Mouse (Mus musculus): ENCODE results near the gene Bcas3. TPM values are rescaled to one million over a fixed set of nuclear protein-coding genes. Genes with fewer than 3 reads are reported as not detected.

The Bcas3 gene
- polyA plus RNA-seq, 1 experiment from 2014 or later: 18.1 TPM

DNA sequence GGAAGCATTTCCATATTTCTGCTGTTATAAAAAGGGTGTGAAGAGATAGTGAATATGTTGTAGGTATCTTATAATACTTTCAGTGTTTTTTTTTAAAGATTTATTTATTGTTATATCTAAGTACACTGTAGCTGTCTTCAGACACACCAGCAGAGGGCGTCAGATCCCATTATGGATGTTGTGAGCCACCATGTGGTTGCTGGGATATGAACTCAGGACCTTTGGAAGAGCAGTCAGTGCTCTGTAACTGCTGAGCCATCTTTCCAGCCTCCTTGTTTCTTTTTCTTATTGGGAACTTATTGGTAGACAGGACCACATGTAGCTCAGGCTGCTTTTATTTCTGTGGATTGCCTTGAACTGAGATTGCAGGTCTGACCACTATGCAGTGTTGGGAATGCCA lies 27.1 kb downstream of the Bcas3 start:
- no peaks in the 10 kb centered on the region for H3K27me3 ChIP-seq
- 14% methylated on average over 1 of the region's 1 CpGs for WGBS (ENCODE audit: insufficient replicate concordance)
- ATAC-seq (ENCODE audit: insufficient read depth): no peak

DNA sequence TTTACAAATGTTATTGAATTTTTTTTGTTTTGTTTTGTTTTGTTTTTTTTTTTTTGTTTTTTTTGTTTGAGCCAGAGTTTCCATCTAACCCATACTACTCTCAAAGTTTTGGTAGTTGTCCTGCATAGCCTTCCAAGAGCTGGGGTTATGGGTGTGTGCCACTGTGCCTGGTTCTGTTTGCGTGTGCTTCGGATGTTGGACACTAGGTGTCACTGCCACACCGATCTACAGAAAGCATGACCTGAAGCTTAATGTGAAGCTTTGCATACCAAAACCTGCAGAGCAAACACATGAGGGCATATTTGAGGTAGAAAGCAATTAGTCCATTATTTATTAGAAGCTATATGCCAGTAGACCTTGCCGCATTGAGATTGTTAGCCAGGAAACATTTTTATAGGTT lies 29.1 kb downstream of the Bcas3 start:
- no peak overlapping the region for H3K4me2 ChIP-seq
- no peak for ATAC-seq (ENCODE audit: insufficient read depth)
- no peak overlapping the region for H3K27ac ChIP-seq (replicated peaks)
- no peak overlapping the region for H3K9ac ChIP-seq
- H3K36me3 ChIP-seq (replicated peaks): no peaks in the 10 kb centered on the region
- H3K4me1 ChIP-seq (replicated peaks): no peaks in the 10 kb centered on the region
- H3K27me3 ChIP-seq: no peaks in the 10 kb centered on the region
- H3K9me3 ChIP-seq (replicated peaks): no peaks in the 10 kb centered on the region
- WGBS (ENCODE audit: insufficient replicate concordance): 21% methylated on average over 4 of the region's 4 CpGs
- no peak overlapping the region for H3K4me3 ChIP-seq (replicated peaks)

More for the DNA sequence above, 27.1 kb downstream of the Bcas3 start:
- Histone ChIP-seq H3K4me2 (no peak overlapping the region), H3K9ac (no peak overlapping the region), H3K27ac (replicated peaks) (no peak overlapping the region), H3K4me3 (replicated peaks) (no peak overlapping the region), H3K4me1 (replicated peaks) (no peaks in the 10 kb centered on the region), H3K36me3 (replicated peaks) (no peaks in the 10 kb centered on the region), H3K9me3 (replicated peaks) (no peaks in the 10 kb centered on the region)

DNA sequence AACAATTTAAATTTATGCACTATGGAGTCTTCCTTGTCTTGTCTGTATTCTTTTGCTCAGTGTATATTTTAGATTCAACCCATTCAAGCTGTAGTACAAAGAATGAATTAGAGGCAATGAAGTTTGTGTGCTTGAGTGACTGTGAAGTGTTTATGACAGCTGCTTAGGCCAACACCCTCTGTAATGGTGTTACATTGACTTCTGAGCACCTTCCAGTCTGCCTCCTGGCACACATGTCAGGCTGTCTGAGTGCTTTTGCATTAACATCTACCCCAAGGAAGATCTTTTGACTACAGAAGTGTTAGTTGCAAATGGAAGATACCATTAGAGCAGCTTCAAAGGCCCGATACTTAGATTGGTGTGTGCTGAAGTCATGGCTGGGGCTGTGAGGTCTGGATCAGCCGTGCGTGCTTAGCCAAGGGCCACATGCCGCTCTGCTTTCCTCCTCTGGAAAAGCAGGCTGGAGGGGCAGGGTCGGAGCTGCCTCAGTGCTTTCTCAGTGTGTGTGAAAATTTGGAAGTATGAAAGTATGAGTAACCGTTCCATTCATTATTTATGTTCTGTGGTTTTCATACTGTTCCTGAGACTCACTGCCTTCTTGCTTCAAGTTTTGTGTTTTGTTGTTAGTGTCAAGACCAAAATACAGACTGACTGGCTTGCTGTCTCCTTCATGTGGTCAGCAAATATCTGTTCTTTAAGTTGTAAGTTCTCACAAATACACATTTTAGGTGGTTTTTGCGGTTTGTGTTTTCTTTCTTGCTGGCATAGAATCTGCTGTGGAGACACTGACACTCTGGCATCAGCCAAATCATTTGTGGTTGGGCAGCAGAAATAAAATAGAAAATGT lies 31.2 kb downstream of the Bcas3 start:
- H3K4me1 ChIP-seq (replicated peaks): no peaks in the 10 kb centered on the region
- no peaks in the 10 kb centered on the region for H3K36me3 ChIP-seq (replicated peaks)
- no peak overlapping the region for H3K4me2 ChIP-seq
- no peaks in the 10 kb centered on the region for H3K9me3 ChIP-seq (replicated peaks)
- H3K4me3 ChIP-seq (replicated peaks): no peak overlapping the region
- no peak for ATAC-seq (ENCODE audit: insufficient read depth)
- no peaks in the 10 kb centered on the region for H3K27me3 ChIP-seq
- no peak overlapping the region for H3K27ac ChIP-seq (replicated peaks)
- WGBS (ENCODE audit: insufficient replicate concordance): 79% methylated on average over 7 of the region's 7 CpGs
- no peak overlapping the region for H3K9ac ChIP-seq

DNA sequence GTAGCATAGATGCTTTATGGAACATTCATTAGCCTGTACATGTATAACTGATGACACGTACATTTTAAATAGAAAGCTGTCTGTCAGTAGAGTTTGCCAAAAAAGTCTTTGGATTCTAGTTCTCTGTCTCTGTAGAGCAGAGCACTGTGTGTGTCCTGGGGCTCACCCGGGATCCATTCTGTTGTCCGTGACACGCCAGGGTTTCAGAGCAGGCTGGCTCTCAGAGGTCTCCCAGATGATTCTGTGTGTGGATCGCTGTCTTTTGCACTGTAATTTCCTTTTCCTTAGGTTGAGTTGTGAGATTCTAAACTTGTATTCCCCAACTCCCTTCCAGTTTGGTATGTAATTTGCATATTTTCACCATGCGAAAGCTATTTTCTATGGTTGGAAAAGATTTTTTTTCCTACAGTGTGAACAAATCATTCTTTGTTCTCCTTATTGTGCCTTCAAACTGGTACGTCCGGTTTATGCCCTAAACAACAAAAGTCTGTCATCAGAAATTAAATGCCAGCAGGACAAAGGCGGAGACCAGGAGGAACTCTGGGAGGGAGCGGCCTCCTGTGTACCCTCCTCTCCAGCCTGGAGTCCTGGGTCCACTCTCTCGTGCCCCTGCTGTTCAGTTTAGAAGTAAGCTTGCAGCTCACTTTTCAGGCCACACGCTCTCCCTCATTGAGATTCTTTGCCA lies 39.4 kb downstream of the Bcas3 start:
- H3K4me3 ChIP-seq (replicated peaks): no peak overlapping the region
- H3K9me3 ChIP-seq (replicated peaks): no peaks in the 10 kb centered on the region
- H3K9ac ChIP-seq: no peak overlapping the region
- H3K27ac ChIP-seq (replicated peaks): no peak overlapping the region
- no peaks in the 10 kb centered on the region for H3K4me1 ChIP-seq (replicated peaks)
- no peaks in the 10 kb centered on the region for H3K36me3 ChIP-seq (replicated peaks)
- no peaks in the 10 kb centered on the region for H3K27me3 ChIP-seq
- WGBS (ENCODE audit: insufficient replicate concordance): 78% methylated on average over 12 of the region's 12 CpGs
- no peak for ATAC-seq (ENCODE audit: insufficient read depth)
- H3K4me2 ChIP-seq: no peak overlapping the region

DNA sequence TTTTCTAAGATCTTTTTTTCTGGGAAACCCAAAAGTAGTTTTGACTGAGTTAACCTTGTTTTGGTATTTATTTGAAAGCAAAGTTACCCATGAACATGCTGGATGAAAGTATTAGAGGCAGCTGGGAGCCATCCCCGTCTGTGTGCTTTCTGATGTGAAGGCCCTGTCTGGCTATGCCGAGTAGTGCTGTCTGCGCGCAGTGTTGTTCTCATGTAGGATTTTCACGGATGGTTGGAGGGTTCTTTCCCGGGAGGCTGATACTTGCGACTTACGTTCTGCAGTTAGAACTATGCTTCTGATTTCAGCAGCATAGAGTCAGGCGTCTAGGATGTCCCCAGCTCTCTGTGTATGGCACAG lies 39.9 kb downstream of the Bcas3 start:
- Histone ChIP-seq H3K27me3 (no peaks in the 10 kb centered on the region), H3K9ac (no peak overlapping the region), H3K4me2 (no peak overlapping the region), H3K36me3 (replicated peaks) (no peaks in the 10 kb centered on the region), H3K27ac (replicated peaks) (no peak overlapping the region), H3K4me1 (replicated peaks) (no peaks in the 10 kb centered on the region), H3K4me3 (replicated peaks) (no peak overlapping the region), H3K9me3 (replicated peaks) (no peaks in the 10 kb centered on the region)
- WGBS (ENCODE audit: insufficient replicate concordance): 77% methylated on average over 9 of the region's 9 CpGs
- ATAC-seq (ENCODE audit: insufficient read depth): no peak

DNA sequence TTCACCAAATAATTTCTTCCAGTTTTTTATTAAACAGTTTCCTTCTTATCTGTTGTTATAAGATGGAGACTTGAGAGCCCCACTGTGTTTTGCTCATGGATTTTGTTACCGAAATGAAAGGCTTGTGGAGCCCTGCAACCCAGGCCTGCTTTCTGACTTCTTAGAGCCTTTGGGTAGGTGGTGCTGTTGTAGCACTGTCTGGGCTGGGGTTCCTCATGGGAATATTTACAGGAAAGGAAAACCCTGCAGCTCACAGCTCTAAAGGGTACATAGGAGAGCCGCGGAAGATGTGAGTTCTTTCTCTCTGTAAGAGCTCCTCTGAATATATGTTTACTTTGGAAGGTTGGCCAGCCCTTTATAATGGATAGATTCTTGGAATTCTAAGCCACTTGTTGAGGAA lies 41.0 kb downstream of the Bcas3 start:
- Histone ChIP-seq H3K27ac (replicated peaks) (no peak overlapping the region), H3K9me3 (replicated peaks) (no peaks in the 10 kb centered on the region), H3K4me3 (replicated peaks) (no peak overlapping the region), H3K4me1 (replicated peaks) (no peaks in the 10 kb centered on the region), H3K36me3 (replicated peaks) (no peaks in the 10 kb centered on the region), H3K4me2 (no peak overlapping the region), H3K27me3 (no peaks in the 10 kb centered on the region), H3K9ac (no peak overlapping the region)
- 73% methylated on average over 3 of the region's 3 CpGs for WGBS (ENCODE audit: insufficient replicate concordance)
- no peak for ATAC-seq (ENCODE audit: insufficient read depth)

DNA sequence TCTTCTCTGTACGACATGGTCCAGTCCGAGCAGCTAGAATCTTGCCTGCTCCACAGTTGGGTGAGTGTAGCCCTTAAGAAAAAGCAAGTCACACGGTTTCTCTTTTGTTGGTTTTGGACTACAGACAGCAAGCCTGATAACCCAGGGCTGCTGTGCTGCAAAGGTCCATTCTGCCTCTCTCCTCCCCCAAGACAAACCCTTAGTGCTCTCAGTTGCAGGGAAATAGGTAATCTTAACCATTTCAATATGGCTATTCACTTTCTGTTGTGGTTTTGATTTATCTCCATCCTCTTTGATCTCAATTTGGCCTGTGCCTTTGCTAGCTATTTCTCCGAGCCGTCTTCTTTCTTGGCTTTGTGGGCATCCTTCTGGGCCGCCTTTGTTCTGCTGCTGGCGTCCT lies 42.4 kb downstream of the Bcas3 start:
- 73% methylated on average over 7 of the region's 7 CpGs for WGBS (ENCODE audit: insufficient replicate concordance)
- Histone ChIP-seq H3K9ac (no peak overlapping the region), H3K4me3 (replicated peaks) (no peak overlapping the region), H3K9me3 (replicated peaks) (no peaks in the 10 kb centered on the region), H3K27ac (replicated peaks) (no peak overlapping the region), H3K4me1 (replicated peaks) (no peaks in the 10 kb centered on the region), H3K27me3 (no peaks in the 10 kb centered on the region), H3K36me3 (replicated peaks) (no peaks in the 10 kb centered on the region), H3K4me2 (no peak overlapping the region)
- ATAC-seq (ENCODE audit: insufficient read depth): no peak

DNA sequence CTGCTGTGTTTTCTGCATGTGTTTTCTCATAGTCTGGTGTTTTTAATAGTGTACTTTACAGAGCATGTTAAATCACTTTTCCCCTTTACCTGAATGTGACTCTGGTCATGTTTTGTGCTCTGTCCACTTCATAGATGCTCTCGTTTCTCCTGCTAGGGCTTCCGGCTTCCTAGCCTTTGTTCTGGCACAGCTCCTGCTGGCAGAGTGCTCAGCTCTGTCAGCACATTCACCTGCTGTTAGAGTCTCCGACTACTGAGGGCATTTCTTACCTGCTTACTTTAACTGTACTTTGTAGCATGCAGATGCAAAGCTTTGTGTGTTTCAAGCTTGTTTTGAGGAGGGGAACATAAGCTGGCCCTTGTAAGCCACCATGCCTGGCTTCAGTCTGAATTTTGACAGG lies 53.6 kb downstream of the Bcas3 start:
- H3K9ac ChIP-seq: no peak overlapping the region
- H3K4me3 ChIP-seq (replicated peaks): no peak overlapping the region
- H3K9me3 ChIP-seq (replicated peaks): no peaks in the 10 kb centered on the region
- H3K4me2 ChIP-seq: no peak overlapping the region
- no peak overlapping the region for H3K27ac ChIP-seq (replicated peaks)
- WGBS (ENCODE audit: insufficient replicate concordance): 57% methylated on average over 3 of the region's 3 CpGs
- ATAC-seq (ENCODE audit: insufficient read depth): no peak
- H3K27me3 ChIP-seq: no peaks in the 10 kb centered on the region
- H3K36me3 ChIP-seq (replicated peaks): no peaks in the 10 kb centered on the region
- H3K4me1 ChIP-seq (replicated peaks): no peaks in the 10 kb centered on the region

DNA sequence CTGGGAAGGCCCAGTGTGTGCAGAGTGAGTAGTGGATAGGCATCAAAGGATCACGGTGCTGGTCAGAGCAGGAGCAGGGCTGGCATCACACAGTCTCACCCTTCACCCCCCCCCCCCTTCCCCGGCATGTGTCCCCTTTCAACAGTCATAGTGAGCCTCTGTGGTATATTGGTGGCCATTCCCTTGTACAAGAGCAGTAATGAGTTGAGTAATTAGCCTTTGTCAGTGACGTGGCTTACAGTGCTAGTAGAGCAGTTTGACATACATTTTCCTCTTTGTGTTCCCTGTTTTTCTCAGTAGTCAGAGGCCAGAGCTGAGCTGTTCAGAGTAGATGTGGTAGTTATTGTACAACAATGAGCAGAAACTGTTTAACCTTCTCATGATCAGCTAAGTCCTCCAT lies 54.7 kb downstream of the Bcas3 start:
- WGBS (ENCODE audit: insufficient replicate concordance): 89% methylated on average over 3 of the region's 3 CpGs
- H3K9ac ChIP-seq: no peak overlapping the region

DNA sequence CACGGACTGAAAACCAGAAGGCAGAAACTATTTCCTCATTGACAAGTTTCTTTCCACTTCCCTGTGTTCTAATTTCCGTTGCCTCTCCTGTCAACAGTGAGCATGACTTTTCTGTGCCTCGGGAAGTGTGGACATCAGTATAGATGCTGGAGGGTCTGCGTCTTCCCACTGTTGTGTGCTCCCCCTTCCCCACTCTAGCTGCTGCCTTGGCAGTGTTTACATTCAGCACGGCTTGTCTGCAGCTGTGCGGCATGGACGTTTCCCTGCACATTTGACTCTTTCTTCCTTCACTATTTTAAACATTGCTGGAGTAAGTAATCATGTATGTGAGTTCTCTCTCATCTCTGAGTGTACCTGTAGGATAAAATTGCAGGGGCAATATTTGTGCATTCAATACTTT lies 59.4 kb downstream of the Bcas3 start:
- no peak overlapping the region for H3K9ac ChIP-seq

More for the DNA sequence above, 54.7 kb downstream of the Bcas3 start:
- no peak for ATAC-seq (ENCODE audit: insufficient read depth)
- Histone ChIP-seq H3K4me2 (no peak overlapping the region), H3K4me1 (replicated peaks) (no peaks in the 10 kb centered on the region), H3K9me3 (replicated peaks) (no peaks in the 10 kb centered on the region), H3K36me3 (replicated peaks) (no peaks in the 10 kb centered on the region), H3K27ac (replicated peaks) (no peak overlapping the region), H3K27me3 (no peaks in the 10 kb centered on the region), H3K4me3 (replicated peaks) (no peak overlapping the region)

DNA sequence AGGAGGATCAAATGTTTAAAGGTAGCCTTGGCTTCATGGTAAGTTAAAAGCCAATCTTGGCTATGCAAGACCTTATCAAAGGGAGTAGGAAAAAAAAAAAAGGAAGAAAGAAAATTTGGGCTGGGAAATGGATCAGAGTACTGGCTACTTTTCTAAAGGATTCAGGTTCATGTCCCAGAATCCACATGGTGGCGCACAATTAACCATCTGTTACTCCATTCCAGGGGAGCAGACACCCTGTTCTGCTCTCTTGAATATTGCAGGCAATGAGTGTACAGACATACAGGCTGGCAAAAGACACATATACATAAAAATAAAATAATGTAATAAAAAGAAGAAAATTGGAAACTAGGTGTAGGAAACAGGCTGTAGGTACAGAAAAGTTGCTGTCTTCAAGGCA lies 61.5 kb downstream of the Bcas3 start:
- Histone ChIP-seq H3K4me1 (replicated peaks) (no peaks in the 10 kb centered on the region), H3K27me3 (no peaks in the 10 kb centered on the region), H3K9me3 (replicated peaks) (no peaks in the 10 kb centered on the region), H3K27ac (replicated peaks) (no peak overlapping the region), H3K4me2 (no peak overlapping the region), H3K9ac (no peak overlapping the region), H3K36me3 (replicated peaks) (no peaks in the 10 kb centered on the region), H3K4me3 (replicated peaks) (no peak overlapping the region)
- ATAC-seq (ENCODE audit: insufficient read depth): no peak
- WGBS (ENCODE audit: insufficient replicate concordance): 83% methylated on average over 1 of the region's 1 CpGs

More for the DNA sequence above, 59.4 kb downstream of the Bcas3 start:
- H3K36me3 ChIP-seq (replicated peaks): no peaks in the 10 kb centered on the region
- H3K4me1 ChIP-seq (replicated peaks): no peaks in the 10 kb centered on the region
- H3K9me3 ChIP-seq (replicated peaks): no peaks in the 10 kb centered on the region
- H3K27me3 ChIP-seq: no peaks in the 10 kb centered on the region
- no peak overlapping the region for H3K4me3 ChIP-seq (replicated peaks)
- no peak overlapping the region for H3K27ac ChIP-seq (replicated peaks)
- 48% methylated on average over 7 of the region's 7 CpGs for WGBS (ENCODE audit: insufficient replicate concordance)
- no peak for ATAC-seq (ENCODE audit: insufficient read depth)
- no peak overlapping the region for H3K4me2 ChIP-seq

Measured in liver, embryonic 15.5 days (tissue).